Mouse (Mus musculus): Measurements from ENCODE around the gene Magel2. TPM values are rescaled to one million over a fixed set of nuclear protein-coding genes. Genes with fewer than 3 reads are reported as not detected.
A peak's percentile ranks its signal among the peaks of the same experiment; 100 is the strongest.

Gene Magel2
- not detected for total RNA-seq (2022)

GRCm38 (mm10) chr7:62376510-62377304, at the start of gene Magel2:
Magel2 (plus strand) TSS chr7:62377010.
- DNase-seq (ENCODE audit: low spot score in 2 of 2), result no peak

- no peak for DNase-seq (ENCODE audit: low spot score in 2 of 2)
These were observed 31.4 kb upstream of the Magel2 start for GRCm38 (mm10) chr7:62345411-62345810.

GRCm38 (mm10) chr7:62346269-62346668, 30.5 kb upstream of the Magel2 start, which contains the start of gene Ndn:
Ndn (plus strand) TSS chr7:62346569.
- no peak for DNase-seq (ENCODE audit: low spot score in 2 of 2)

- DNase-seq (ENCODE audit: low spot score in 2 of 2), result peak; percentile 33 to 55
These were observed 28.6 kb upstream of the Magel2 start for GRCm38 (mm10) chr7:62348106-62348803.

GRCm38 (mm10) chr7:62348804-62349190, 28.0 kb upstream of the Magel2 start:
- no peak for DNase-seq (ENCODE audit: low spot score in 2 of 2)

GRCm38 (mm10) chr7:62351266-62351665, 25.5 kb upstream of the Magel2 start:
- DNase-seq (ENCODE audit: low spot score in 2 of 2), result no peak

GRCm38 (mm10) chr7:62365039-62365636, 11.7 kb upstream of the Magel2 start:
- DNase-seq (ENCODE audit: low spot score in 2 of 2), result no peak

- DNase-seq (ENCODE audit: low spot score in 2 of 2), result no peak
These were observed 10.1 kb upstream of the Magel2 start for GRCm38 (mm10) chr7:62366730-62367129.

GRCm38 (mm10) chr7:62375658-62376057, 1.2 kb upstream of the Magel2 start:
- DNase-seq (ENCODE audit: low spot score in 2 of 2), result no peak

- DNase-seq (ENCODE audit: low spot score in 2 of 2), result no peak
These were observed 503 bp downstream of the Magel2 start for GRCm38 (mm10) chr7:62377313-62377712.

- DNase-seq (ENCODE audit: low spot score in 2 of 2), result no peak
These were observed 1.7 kb downstream of the Magel2 start for GRCm38 (mm10) chr7:62378529-62378928.

GRCm38 (mm10) chr7:62382391-62382790, 5.6 kb downstream of the Magel2 start:
- no peak for DNase-seq (ENCODE audit: low spot score in 2 of 2)

GRCm38 (mm10) chr7:62388291-62388690, 11.5 kb downstream of the Magel2 start:
- DNase-seq (ENCODE audit: low spot score in 2 of 2), result no peak

- DNase-seq (ENCODE audit: low spot score in 2 of 2), result no peak
These were observed 15.4 kb downstream of the Magel2 start for GRCm38 (mm10) chr7:62392202-62392601.

GRCm38 (mm10) chr7:62406573-62407050, 29.8 kb downstream of the Magel2 start:
- DNase-seq (ENCODE audit: low spot score in 2 of 2), result no peak

- DNase-seq (ENCODE audit: low spot score in 2 of 2), result no peak
These were observed 31.0 kb downstream of the Magel2 start for GRCm38 (mm10) chr7:62407803-62408202.

GRCm38 (mm10) chr7:62415222-62415621, 38.4 kb downstream of the Magel2 start:
- no peak for DNase-seq (ENCODE audit: low spot score in 2 of 2)

- no peak for DNase-seq (ENCODE audit: low spot score in 2 of 2)
These were observed 39.4 kb downstream of the Magel2 start for GRCm38 (mm10) chr7:62416173-62416572.

GRCm38 (mm10) chr7:62418346-62418745, 41.5 kb downstream of the Magel2 start:
- DNase-seq (ENCODE audit: low spot score in 2 of 2), result no peak

GRCm38 (mm10) chr7:62419105-62419492, 42.3 kb downstream of the Magel2 start:
- DNase-seq (ENCODE audit: low spot score in 2 of 2), result no peak

GRCm38 (mm10) chr7:62419493-62420360, 42.9 kb downstream of the Magel2 start, which contains the start of gene Mkrn3:
Mkrn3 (minus strand) TSS chr7:62420139.
- peak; percentile 62 to 66 for DNase-seq (ENCODE audit: low spot score in 2 of 2)
